Mouse (Mus musculus) cerebellum, adult 18-20 months (tissue): ENCODE results near the gene Rftn2.

ENCODE experiments used
- DNase-seq, 2 experiments: peaks; one replicate each; pipeline ENCODE4 v3.0.0; 2021

Rftn2 gene

GRCm38 (mm10) chr1:55123561-55123960, 103.0 kb downstream of the Rftn2 start:
- no peak for DNase-seq

- no peak for DNase-seq
Measured at GRCm38 (mm10) chr1:55123046-55123445, 103.5 kb downstream of the Rftn2 start.
